Mouse (Mus musculus) megakaryocyte, adult 5-6 weeks (primary cell): ENCODE measurements around the gene Ctsc. TPM values are rescaled to one million over a fixed set of nuclear protein-coding genes. Genes with fewer than 3 reads are reported as not detected.

Experiments
- ATAC-seq: 2 replicates; pipeline ENCODE4 v1.8.0; 2016; ENCODE audit warnings: mild to moderate bottlenecking, inconsistent platforms; ENCODE audit not compliant: poor library complexity, severe bottlenecking
- total RNA-seq, 2 experiments: library from RNA; stranded (forward) in 1 of 2; stranded (reverse) in 1 of 2; fragments of 153-499, 151-499 nt in 1 of 2; fragments of 221-1000, 200-1000 nt in 1 of 2; gene quantifications; 2 replicates each; pipeline versions ENCODE4 v1.2.3 to v1.2.4; 2015 to 2017

Ctsc gene
- total RNA-seq (2015) = 573 and 643 TPM in 2 replicates
- total RNA-seq (2017) = 520 and 557 TPM in 2 replicates

- ATAC-seq = peak; percentile 87
Observed at GRCm38 (mm10) chr7:88277858-88278627, at the start of gene Ctsc. Gene Ctsc (plus strand): TSS chr7:88278085.

- ATAC-seq = no peak
Observed at GRCm38 (mm10) chr7:88229051-88229450, 48.8 kb upstream of the Ctsc start.

DNA sequence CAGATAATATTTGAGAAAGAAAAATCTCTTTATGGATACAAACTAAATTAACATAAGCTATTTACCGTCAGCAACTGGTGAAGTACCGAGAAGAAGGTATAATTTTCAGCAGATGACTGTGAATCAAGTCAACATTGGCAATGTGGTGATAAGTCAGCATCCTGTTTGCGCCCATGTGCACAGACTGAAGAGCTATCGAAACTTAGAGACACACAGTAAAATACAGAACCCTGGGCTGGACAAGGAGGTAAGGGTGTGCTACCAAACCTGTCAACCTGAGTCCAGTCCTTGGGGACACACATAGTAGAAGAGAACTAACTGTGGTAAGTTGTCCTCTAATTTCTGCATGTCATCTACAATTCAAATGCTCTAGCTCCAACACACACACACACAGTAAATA, 47.8 kb upstream of the Ctsc start:
- no peak for ATAC-seq

- peak; percentile 89 for ATAC-seq
Observed at GRCm38 (mm10) chr7:88230756-88231522, 46.9 kb upstream of the Ctsc start.

DNA sequence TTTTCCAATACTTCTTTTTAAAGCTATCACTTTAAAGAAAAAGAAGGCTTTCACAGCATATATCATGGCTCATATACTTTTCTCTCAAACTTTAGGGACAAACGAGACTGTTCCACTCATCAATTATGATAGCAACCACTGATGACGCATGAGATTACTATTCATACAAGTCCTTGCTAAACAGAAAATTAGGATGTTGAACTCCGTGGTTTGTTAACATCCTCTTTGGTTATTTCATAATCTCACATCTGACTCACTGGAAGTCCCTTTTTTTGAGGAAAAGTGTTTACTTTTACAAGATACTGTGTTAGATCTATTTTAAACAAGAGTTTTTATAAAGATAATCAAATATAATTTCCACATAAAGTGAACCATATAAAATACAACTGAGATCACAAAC, 34.8 kb upstream of the Ctsc start:
- ATAC-seq = peak; percentile 97

DNA sequence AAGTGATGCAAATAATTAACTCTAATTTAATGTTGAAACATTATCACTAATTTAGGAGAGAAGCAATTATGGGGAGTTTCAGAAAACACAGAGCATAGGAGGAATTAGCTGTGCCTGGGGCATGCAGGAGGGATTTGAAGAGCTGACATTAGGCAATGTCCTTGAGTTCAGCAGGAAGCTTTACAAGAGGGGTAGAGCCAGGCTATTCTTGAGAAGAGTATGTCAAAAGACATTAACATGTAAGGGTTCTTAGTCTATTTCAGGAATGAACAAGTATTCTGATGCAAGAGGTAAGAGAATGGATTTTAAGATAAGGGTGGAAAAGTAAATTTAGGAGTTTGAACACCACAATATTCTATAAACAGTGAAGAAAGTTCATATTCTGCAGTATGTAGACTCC, 33.4 kb upstream of the Ctsc start:
- peak; percentile 49 for ATAC-seq

DNA sequence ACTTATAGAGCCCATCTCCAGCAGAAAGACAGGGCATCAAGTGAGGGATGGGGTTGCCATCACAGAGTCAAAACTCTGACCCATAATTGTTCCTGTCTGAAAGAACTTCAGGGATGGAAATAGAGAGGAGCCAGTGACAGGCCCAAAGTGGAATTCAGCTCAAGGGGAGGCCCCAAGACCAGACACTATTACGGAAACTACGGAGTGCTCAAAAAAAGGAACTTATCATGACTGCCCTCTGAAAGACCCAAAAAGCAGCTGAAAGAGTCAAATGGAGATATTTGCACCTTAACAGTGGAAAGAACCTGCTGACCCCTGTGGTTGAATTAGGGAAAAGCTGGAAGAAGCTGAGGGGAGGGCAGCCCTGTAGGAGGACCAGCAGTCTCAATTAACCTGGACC, 27.5 kb upstream of the Ctsc start:
- peak; percentile 38; the same call in 1 of the 2 replicates for ATAC-seq

DNA sequence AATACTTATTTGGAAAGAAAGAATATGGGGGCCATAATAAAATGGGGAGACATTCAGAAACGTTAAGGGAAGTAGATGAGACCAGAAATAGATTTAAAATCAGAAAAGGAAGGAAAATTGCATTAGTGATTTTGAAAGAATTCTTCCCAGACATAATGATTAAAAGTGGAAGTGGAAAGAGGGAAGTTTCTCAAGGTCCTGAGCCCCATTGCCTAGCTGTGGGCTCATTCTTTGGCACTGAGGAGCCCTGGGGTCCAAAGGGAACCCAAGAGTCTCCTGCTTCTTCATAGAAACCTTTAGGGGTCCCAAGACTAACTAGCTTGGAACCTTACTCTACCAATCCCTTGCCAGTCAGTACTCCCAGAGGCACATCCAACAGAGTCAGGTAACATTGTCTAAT, 26.4 kb upstream of the Ctsc start:
- peak; percentile 83 for ATAC-seq

GRCm38 (mm10) chr7:88252129-88252528, 25.8 kb upstream of the Ctsc start:
- ATAC-seq = peak; percentile 63

DNA sequence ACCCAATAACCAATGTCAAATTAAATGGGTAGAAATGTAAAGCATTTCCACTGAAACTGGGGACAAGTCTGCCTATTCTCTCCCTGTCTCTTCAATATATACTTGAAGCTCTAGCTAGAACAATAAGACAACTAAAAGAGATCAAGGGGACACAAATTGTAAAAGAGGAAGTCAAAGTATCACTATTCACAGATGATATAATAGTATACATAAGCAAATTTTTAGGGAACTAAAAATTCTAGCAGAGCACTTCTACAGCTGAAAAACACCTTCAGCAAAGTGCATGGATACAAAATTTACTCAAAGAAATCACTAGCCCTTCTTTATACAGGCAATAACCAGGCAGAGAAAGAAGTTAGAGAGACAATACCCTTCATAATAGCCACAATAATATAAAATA, 23.0 kb upstream of the Ctsc start:
- no peak for ATAC-seq

GRCm38 (mm10) chr7:88259155-88259925, 18.5 kb upstream of the Ctsc start:
- no peak for ATAC-seq

DNA sequence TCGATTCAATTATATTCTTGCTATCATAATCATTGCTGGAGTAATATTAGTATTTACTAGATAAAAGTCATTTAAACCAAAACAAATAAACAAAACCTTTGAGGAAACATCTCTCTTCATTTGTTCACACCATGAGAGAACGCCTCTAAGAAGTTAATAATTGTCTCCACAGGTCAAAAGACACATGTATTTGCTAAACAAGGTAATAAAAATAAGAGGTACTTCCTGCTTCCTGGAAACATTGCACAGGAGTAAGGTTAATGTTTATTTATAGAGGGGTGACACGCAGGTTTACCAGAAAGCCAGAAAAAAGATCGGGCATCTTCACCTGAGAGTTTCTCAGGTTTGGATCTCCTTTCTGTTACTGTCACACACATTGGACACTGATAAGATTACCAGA, 16.1 kb upstream of the Ctsc start:
- ATAC-seq = no peak

DNA sequence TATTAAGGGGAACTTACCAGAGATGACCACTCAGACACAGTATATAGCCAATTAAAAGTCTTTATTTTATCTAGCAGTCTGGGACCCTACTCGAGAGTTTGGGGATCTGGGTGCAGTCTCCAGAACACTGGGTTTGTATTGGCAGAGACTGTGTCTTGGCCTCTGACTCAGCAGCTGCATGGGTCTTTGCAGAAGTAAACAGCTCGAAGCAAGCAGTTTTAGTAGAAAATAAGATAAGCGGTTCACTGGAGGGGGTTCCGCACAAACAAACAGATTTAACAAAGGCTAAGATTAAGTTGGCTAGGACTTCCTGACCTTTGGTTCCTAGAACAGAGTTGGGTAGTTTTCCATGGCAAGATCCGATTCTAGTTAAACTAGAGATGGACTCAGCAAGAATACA, 13.0 kb upstream of the Ctsc start:
- ATAC-seq = no peak

DNA sequence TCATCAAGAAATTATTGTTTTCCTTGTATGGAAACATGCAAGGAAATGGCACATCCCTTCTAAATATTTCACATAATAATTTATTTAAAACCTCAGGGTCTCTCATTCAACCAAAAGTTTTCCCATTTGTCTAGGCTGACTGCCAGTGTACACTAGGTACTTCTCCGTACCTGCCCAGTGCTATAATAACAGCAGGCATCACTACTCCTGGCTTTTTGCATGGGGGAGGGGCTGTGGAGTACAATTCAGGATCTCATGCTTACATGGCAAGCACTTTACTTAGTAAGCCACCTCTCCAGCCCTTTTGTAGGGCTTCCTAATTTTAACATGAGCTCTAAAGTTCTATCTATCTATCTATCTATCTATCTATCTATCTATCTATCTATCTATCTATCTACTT, 8.0 kb upstream of the Ctsc start:
- ATAC-seq = no peak

GRCm38 (mm10) chr7:88271531-88271930, 6.4 kb upstream of the Ctsc start:
- peak; percentile 86 for ATAC-seq

GRCm38 (mm10) chr7:88276914-88277765, 745 bp upstream of the Ctsc start:
- peak; percentile 61 for ATAC-seq

DNA sequence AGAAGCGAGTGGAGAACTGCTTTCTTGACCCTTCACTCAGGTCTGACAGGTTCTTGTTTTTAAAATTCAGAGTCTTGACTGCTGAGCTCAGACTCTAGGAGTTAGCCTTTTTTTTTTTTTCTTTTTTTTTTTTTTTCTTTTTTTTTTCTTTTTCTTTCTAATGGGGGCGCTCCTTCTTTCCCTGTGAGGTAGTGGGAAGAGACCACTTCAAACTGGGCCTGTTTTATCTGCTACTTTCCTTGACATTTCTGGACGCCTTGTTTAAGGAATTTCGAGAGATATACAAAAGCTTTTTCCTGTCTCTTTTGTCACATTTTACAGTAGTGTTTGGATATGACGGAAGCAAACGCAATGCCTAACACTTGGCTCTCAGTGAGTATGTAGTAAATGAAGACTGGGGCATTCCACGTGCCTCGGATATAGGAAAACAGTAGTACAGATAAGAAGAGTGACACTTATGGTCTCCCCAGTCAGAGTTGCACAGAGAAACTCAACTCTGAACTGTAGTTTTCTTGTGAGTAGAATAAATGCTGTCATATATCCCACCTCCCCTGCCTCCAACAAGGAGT, 827 bp downstream of the Ctsc start:
- ATAC-seq = no peak

DNA sequence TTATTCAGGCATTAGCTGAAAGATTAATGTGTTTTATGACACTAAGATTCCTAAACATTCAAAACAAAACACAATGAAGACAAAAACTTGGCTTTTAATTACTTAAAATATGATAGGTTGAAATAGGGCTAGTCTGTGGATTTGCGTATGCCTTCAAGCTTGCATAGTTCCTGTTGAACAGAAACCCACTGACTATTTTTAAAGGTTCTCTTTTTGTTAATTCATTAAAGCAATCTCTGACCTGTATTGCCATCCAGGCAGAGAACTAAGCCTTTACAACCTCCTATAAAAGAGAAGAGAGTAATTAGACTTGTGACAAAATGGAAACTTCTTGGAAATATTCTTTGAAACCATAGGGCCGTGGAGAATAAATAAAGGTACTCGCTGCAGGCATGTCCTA, 7.4 kb downstream of the Ctsc start:
- ATAC-seq = no peak

DNA sequence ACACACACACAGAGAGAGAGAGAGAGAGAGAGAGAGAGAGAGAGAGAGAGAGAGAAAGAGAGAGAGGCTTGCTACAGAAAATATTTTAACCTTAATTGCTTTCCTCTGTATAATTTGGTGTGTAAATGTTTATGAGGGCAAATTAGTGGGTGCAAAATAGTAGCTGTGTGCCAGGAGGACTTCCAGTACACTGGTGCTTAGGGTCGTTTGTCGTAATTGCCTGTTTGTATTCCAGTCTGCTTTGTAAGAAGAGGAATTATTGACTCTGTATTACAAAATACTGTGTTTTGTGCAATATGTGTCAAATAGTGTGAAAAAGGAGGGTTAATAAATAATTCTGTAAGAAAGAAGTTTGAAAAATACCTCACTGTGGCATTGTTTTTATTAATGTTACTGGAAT, 13.2 kb downstream of the Ctsc start:
- no peak for ATAC-seq

DNA sequence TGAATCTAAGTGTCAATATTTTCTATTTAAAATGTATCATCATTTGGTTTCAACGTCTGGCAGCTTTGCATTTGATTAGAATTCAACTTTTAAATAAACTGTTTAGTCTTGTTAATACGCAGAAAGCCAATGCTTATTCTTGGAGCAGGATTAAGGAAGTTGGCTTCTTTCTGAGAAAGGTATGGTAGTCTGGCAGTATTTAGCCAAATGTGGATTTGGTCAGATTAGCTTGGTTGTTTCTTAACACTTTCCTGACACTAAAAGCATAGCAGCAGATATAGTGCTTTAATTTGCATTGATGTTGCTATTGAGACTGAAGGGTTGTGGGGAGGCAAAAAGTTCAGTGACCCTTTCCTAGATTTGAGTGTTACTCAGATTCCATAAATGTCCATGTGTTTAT, 14.2 kb downstream of the Ctsc start:
- no peak for ATAC-seq
